Mouse (Mus musculus) liver, adult 2 months (tissue): ENCODE measurements around the gene Ppm1g. TPM values are rescaled to one million over a fixed set of nuclear protein-coding genes. Genes with fewer than 3 reads are reported as not detected.
A peak's percentile ranks its signal among the peaks of the same experiment; 100 is the strongest.

Experiments used
- DNase-seq: peaks from one replicate; pipeline ENCODE4 v3.0.0-alpha.2; 2011; ENCODE audit warnings: low read depth, low spot score; ENCODE audit errors: extremely low read depth
- H3K27ac ChIP-seq: fragments of 200-500 bp; replicated peaks from 2 replicates; pipeline ENCODE4 v1.5.1; 2012; ENCODE audit warnings: low read depth, mild to moderate bottlenecking, control low read depth, inconsistent platforms, low read length; ENCODE audit not compliant: insufficient read depth
- H3K27me3 ChIP-seq: fragments of 200-500 bp; 2 replicates; pipeline ENCODE4 v1.6.1; 2012; ENCODE audit warnings: mild to moderate bottlenecking, moderate library complexity, low read length, inconsistent platforms; ENCODE audit not compliant: control insufficient read depth, insufficient read depth
- H3K36me3 ChIP-seq: fragments of 200-500 bp; 2 replicates; pipeline ENCODE4 v1.6.1; 2012; ENCODE audit warnings: low read length, inconsistent platforms; ENCODE audit not compliant: control insufficient read depth, insufficient read depth
- H3K4me1 ChIP-seq: fragments of 200-500 bp; 2 replicates; pipeline ENCODE4 v1.6.1; 2011; ENCODE audit warnings: low read length; ENCODE audit not compliant: control insufficient read depth, insufficient read depth
- H3K4me3 ChIP-seq: fragments of 200-500 bp; 2 replicates; pipeline ENCODE4 v1.5.1; 2011; ENCODE audit warnings: low read depth, mild to moderate bottlenecking, control low read depth, low read length, moderate library complexity; ENCODE audit not compliant: insufficient read depth
- H3K79me2 ChIP-seq: fragments of 200-500 bp; 2 replicates; pipeline ENCODE4 v1.6.1; 2012; ENCODE audit warnings: inconsistent platforms, mild to moderate bottlenecking, low read length, moderate library complexity; ENCODE audit not compliant: control insufficient read depth, insufficient read depth
- H3K9ac ChIP-seq: fragments of 200-500 bp; 2 replicates; pipeline ENCODE4 v1.6.1; 2012; ENCODE audit warnings: low read depth, mild to moderate bottlenecking, control low read depth, inconsistent platforms, low read length
- CTCF ChIP-seq: fragments of 200-500 bp; IDR thresholded peaks from 2 replicates; pipeline ENCODE4 v1.5.1; 2011; ENCODE audit warnings: low read depth, low read length, control low read depth
- POLR2A ChIP-seq: fragments of 200-500 bp; IDR thresholded peaks from 2 replicates; pipeline ENCODE4 v1.6.1; 2011; ENCODE audit warnings: low read length, control low read depth; ENCODE audit not compliant: insufficient read depth; ENCODE audit errors: extremely low read depth
- WGBS: fragments of 180-500 bp; shearing (Covaris S2); methylation state at CpG from one replicate; pipeline ENCODE4 v1.1.7; 2018; 5-methylcytosine and 5-hydroxymethylcytosine counted together
- polyA plus RNA-seq: library from polyadenylated mRNA; depleted of rRNA; stranded (reverse); fragments of >200 nt; gene quantifications from 2 replicates; pipeline ENCODE4 v1.2.3, GENCODE M21; 2012
- total RNA-seq: library from RNA; depleted of rRNA; stranded (reverse); fragments of >200 nt; gene quantifications from 2 replicates; pipeline ENCODE4 v1.2.3, GENCODE M21; 2014

Ppm1g gene
- total and polyA plus RNA-seq, 2 experiments, result 19.7 to 31.6 TPM

GRCm38 (mm10) chr5:31179766-31180630 lies 40.5 kb downstream of the Ppm1g start, which contains the start of the genes Gm29609 and Gtf3c2:
Gene Gm29609 (minus strand): TSS chr5:31179911.
Gene Gtf3c2 (minus strand): TSS chr5:31180144.
- Histone ChIP-seq H3K4me3 (peak within 1 kb of the TSS; percentile 91), H3K27me3 (no peaks in the 10 kb centered on the region), H3K36me3 (no peaks in the 10 kb centered on the region), H3K4me1 (peaks cover 3% of the 10 kb centered on the region; the same call in 1 of the 2 replicates), H3K27ac (peak within 1 kb of the TSS; percentile 93), H3K79me2 (peaks cover 16% of the 10 kb centered on the region; the same call in 1 of the 2 replicates), H3K9ac (peak within 1 kb of the TSS; percentile 86)
- DNase-seq, result peak; percentile 88
- under 1% methylated on average over 59 of the region's 59 CpGs for WGBS
- TF ChIP-seq POLR2A (peak; percentile 73), CTCF (no peak)

DNA sequence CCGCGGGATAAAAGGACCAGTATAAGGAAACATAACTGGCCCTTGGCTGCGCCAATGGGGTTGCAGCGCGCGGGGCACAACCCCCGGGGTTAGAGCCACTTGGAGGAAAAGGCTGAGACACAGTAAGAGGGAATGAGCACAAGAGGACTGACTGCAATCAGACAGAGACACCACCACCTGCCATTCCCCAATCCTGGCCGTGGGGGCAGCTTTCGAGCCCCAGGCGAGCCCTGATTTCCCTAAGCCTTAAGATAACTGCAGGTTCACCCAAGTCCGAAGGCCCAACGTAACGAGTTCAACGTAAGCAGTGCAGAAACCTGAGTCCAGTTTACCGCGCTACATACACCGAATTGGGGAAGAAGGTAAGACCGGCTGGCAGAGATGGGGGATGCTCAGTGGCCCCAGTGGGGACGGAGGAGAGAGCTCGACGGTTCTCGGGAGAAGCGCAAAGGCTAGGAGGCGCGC lies 41.2 kb downstream of the Ppm1g start:
- TF ChIP-seq POLR2A (no peak), CTCF (no peak)
- Histone ChIP-seq H3K27ac (peak overlapping the region; percentile 93), H3K36me3 (peaks cover 2% of the 10 kb centered on the region; the same call in 1 of the 2 replicates), H3K4me3 (peak overlapping the region; percentile 91), H3K4me1 (peaks cover 3% of the 10 kb centered on the region; the same call in 1 of the 2 replicates), H3K79me2 (peaks cover 16% of the 10 kb centered on the region; the same call in 1 of the 2 replicates), H3K9ac (peak overlapping the region; percentile 79), H3K27me3 (no peaks in the 10 kb centered on the region)
- peak; percentile 33 for DNase-seq
- WGBS, result under 1% methylated on average over 25 of the region's 25 CpGs

GRCm38 (mm10) chr5:31168630-31169029 lies 51.9 kb downstream of the Ppm1g start:
- no peak for DNase-seq
- no peak overlapping the region for H3K27ac ChIP-seq
- no peak overlapping the region for H3K9ac ChIP-seq
- H3K4me1 ChIP-seq, result no peaks in the 10 kb centered on the region
- H3K27me3 ChIP-seq, result no peaks in the 10 kb centered on the region
- 94% methylated on average over 4 of the region's 4 CpGs for WGBS
- TF ChIP-seq POLR2A (no peak), CTCF (no peak)
- H3K36me3 ChIP-seq, result peaks cover 84% of the 10 kb centered on the region
- no peaks in the 10 kb centered on the region for H3K79me2 ChIP-seq
- no peak overlapping the region for H3K4me3 ChIP-seq

DNA sequence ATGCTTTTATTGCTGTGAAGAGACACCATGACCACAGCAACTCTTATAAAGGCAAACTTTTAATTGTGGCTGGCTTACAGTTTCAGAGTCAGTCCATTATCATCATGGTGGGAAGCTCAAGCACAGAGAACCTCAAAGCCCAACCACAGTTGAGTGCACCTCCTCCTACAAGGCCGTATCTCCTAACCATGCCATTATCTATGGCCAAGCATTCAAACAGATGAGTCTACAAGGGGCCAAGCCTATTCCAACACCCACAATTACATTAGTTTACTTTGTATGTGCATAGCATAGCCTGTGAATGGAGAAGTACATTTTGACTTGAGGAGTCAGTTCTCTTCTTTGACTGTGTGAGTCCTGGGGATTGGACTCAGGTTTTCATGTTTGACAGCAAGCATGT lies 55.6 kb downstream of the Ppm1g start:
- no peak for DNase-seq
- H3K36me3 ChIP-seq, result peaks cover 74% of the 10 kb centered on the region
- H3K4me3 ChIP-seq, result no peak overlapping the region
- no peak for TF ChIP-seq POLR2A
- no peak for TF ChIP-seq CTCF
- 98% methylated on average over 1 of the region's 1 CpGs for WGBS
- no peak overlapping the region for H3K27ac ChIP-seq
- H3K9ac ChIP-seq, result no peak overlapping the region
- no peaks in the 10 kb centered on the region for H3K4me1 ChIP-seq
- no peaks in the 10 kb centered on the region for H3K79me2 ChIP-seq
- H3K27me3 ChIP-seq, result no peaks in the 10 kb centered on the region

- Histone ChIP-seq H3K79me2 (no peaks in the 10 kb centered on the region), H3K27ac (no peak overlapping the region), H3K4me1 (no peaks in the 10 kb centered on the region), H3K36me3 (peaks cover 75% of the 10 kb centered on the region), H3K27me3 (no peaks in the 10 kb centered on the region), H3K4me3 (no peak overlapping the region), H3K9ac (no peak overlapping the region)
- no peak for TF ChIP-seq POLR2A
- TF ChIP-seq CTCF, result no peak
- DNase-seq, result no peak
Measured at GRCm38 (mm10) chr5:31162462-31162861, 58.0 kb downstream of the Ppm1g start.
